Mouse (Mus musculus) midbrain, embryonic 11.5 days (tissue): ENCODE measurements around the gene Myh15. TPM values are rescaled to one million over a fixed set of nuclear protein-coding genes. Genes with fewer than 3 reads are reported as not detected.
A peak's percentile ranks its signal among the peaks of the same experiment; 100 is the strongest.

Experiments used
- ATAC-seq: fragments of 200-750 bp; cut with Nextera tagmentation; 2 replicates; pipeline ENCODE4 v1.8.0; 2017; ENCODE audit warnings: moderate TSS enrichment, moderate library complexity; ENCODE audit not compliant: low FRiP score
- DNase-seq: peaks from one replicate; pipeline ENCODE4 v3.0.0; 2015; ENCODE audit warnings: low spot score; ENCODE audit errors: missing footprints
- H3K27ac ChIP-seq: fragments of 300-500 bp; sonication (generic); 2 replicates; pipeline ENCODE4 v1.5.1; 2014; ENCODE audit warnings: low read depth, low read length
- H3K27me3 ChIP-seq: fragments of 300-500 bp; sonication (generic); 2 replicates; pipeline ENCODE4 v1.6.1; 2014; ENCODE audit warnings: mild to moderate bottlenecking, low read length, moderate library complexity, mixed read lengths; ENCODE audit not compliant: control insufficient read depth, insufficient read depth
- H3K36me3 ChIP-seq: fragments of 300-500 bp; sonication (generic); 2 replicates; pipeline ENCODE4 v1.6.1; 2014; ENCODE audit warnings: mild to moderate bottlenecking, low read length, moderate library complexity, mixed read lengths; ENCODE audit not compliant: control insufficient read depth, insufficient read depth
- H3K4me1 ChIP-seq: fragments of 300-500 bp; sonication (generic); 2 replicates; pipeline ENCODE4 v1.6.1; 2014; ENCODE audit warnings: low read length; ENCODE audit not compliant: control insufficient read depth, insufficient read depth
- H3K4me2 ChIP-seq: fragments of 300-500 bp; sonication (generic); 2 replicates; pipeline ENCODE4 v1.6.1; 2014; ENCODE audit warnings: mild to moderate bottlenecking, moderate library complexity
- H3K4me3 ChIP-seq: fragments of 300-500 bp; sonication (generic); 2 replicates; pipeline ENCODE4 v1.5.1; 2014; ENCODE audit warnings: low read depth, low read length
- H3K9ac ChIP-seq: fragments of 300-500 bp; sonication (generic); 2 replicates; pipeline ENCODE4 v1.6.1; 2014; ENCODE audit warnings: low read length
- H3K9me3 ChIP-seq: fragments of 300-500 bp; sonication (generic); 2 replicates; pipeline ENCODE4 v1.6.1; 2016; ENCODE audit warnings: low read length; ENCODE audit not compliant: control insufficient read depth
- WGBS: fragments of 180-500 bp; shearing (Covaris S2); extraction: QIAGEN DNeasy Blood & Tissue Kit; methylation state at CpG from one replicate; pipeline ENCODE4 v1.1.7; 2014; 5-methylcytosine and 5-hydroxymethylcytosine counted together
- polyA plus RNA-seq: library from polyadenylated mRNA; unstranded; fragments of >200 nt; fragmentation: Nextera tagmentation; extraction: Ambion mirVana; gene quantifications from 2 replicates; pipeline ENCODE4 v1.2.1, GENCODE M21; 2014

Gene Myh15
- 0.03 TPM in 1 of 2 replicates, not detected in the other for polyA plus RNA-seq

GRCm38 (mm10) chr16:49057186-49057585 is at the start of gene Myh15:
Gene Myh15 (plus strand): TSS chr16:49057486.
- no peaks in the 10 kb centered on the region for H3K27me3 ChIP-seq
- H3K4me2 ChIP-seq, result no peak within 1 kb of the TSS
- no peak within 1 kb of the TSS for H3K4me3 ChIP-seq
- 91% methylated on average over 1 of the region's 1 CpGs for WGBS
- H3K9ac ChIP-seq, result no peak within 1 kb of the TSS
- DNase-seq (no peak), ATAC-seq (no peak)
- H3K4me1 ChIP-seq, result no peaks in the 10 kb centered on the region
- H3K27ac ChIP-seq, result no peak within 1 kb of the TSS
- no peaks in the 10 kb centered on the region for H3K9me3 ChIP-seq
- no peaks in the 10 kb centered on the region for H3K36me3 ChIP-seq

- 82% methylated on average over 5 of the region's 5 CpGs for WGBS
Measured at GRCm38 (mm10) chr16:49016620-49017332, 40.5 kb upstream of the Myh15 start.

GRCm38 (mm10) chr16:49035852-49036251 is 21.4 kb upstream of the Myh15 start:
- no peak for DNase-seq
- no peaks in the 10 kb centered on the region for H3K9me3 ChIP-seq
- H3K9ac ChIP-seq, result no peak overlapping the region
- no peak overlapping the region for H3K27ac ChIP-seq
- no peaks in the 10 kb centered on the region for H3K36me3 ChIP-seq
- H3K27me3 ChIP-seq, result no peaks in the 10 kb centered on the region
- H3K4me3 ChIP-seq, result no peak overlapping the region
- ATAC-seq, result no peak
- no peak overlapping the region for H3K4me2 ChIP-seq
- WGBS, result 81% methylated on average over 4 of the region's 4 CpGs
- H3K4me1 ChIP-seq, result no peaks in the 10 kb centered on the region

More at GRCm38 (mm10) chr16:49016620-49017332, 40.5 kb upstream of the Myh15 start:
- Histone ChIP-seq H3K27ac (no peak overlapping the region), H3K4me3 (no peak overlapping the region), H3K27me3 (no peaks in the 10 kb centered on the region), H3K36me3 (peaks cover 8% of the 10 kb centered on the region; the same call in 1 of the 2 replicates), H3K9ac (no peak overlapping the region), H3K9me3 (no peaks in the 10 kb centered on the region), H3K4me1 (no peaks in the 10 kb centered on the region), H3K4me2 (no peak overlapping the region)
- DNase-seq, result peak; percentile 83
- peak; percentile 42; the same call in 1 of the 2 replicates for ATAC-seq

- Histone ChIP-seq H3K36me3 (no peaks in the 10 kb centered on the region), H3K4me1 (no peaks in the 10 kb centered on the region), H3K4me2 (no peak overlapping the region), H3K4me3 (no peak overlapping the region), H3K9me3 (no peaks in the 10 kb centered on the region), H3K27me3 (no peaks in the 10 kb centered on the region), H3K9ac (no peak overlapping the region), H3K27ac (no peak overlapping the region)
- 78% methylated on average over 4 of the region's 4 CpGs for WGBS
- DNase-seq (no peak), ATAC-seq (no peak)
Measured at GRCm38 (mm10) chr16:49037771-49038170, 19.5 kb upstream of the Myh15 start.

GRCm38 (mm10) chr16:49040554-49041221 is 16.6 kb upstream of the Myh15 start:
- Histone ChIP-seq H3K27ac (no peak overlapping the region), H3K27me3 (no peaks in the 10 kb centered on the region), H3K9me3 (no peaks in the 10 kb centered on the region), H3K4me2 (no peak overlapping the region), H3K36me3 (no peaks in the 10 kb centered on the region), H3K9ac (no peak overlapping the region), H3K4me3 (no peak overlapping the region), H3K4me1 (no peaks in the 10 kb centered on the region)
- 82% methylated on average over 3 of the region's 3 CpGs for WGBS
- ATAC-seq (no peak), DNase-seq (no peak)

- no peaks in the 10 kb centered on the region for H3K9me3 ChIP-seq
- no peak overlapping the region for H3K4me2 ChIP-seq
- no peak overlapping the region for H3K9ac ChIP-seq
- no peaks in the 10 kb centered on the region for H3K4me1 ChIP-seq
- no peaks in the 10 kb centered on the region for H3K27me3 ChIP-seq
- H3K36me3 ChIP-seq, result no peaks in the 10 kb centered on the region
- no peak for DNase-seq
- ATAC-seq, result no peak
- no peak overlapping the region for H3K4me3 ChIP-seq
- H3K27ac ChIP-seq, result no peak overlapping the region
Measured at GRCm38 (mm10) chr16:49049214-49049613, 8.1 kb upstream of the Myh15 start.

GRCm38 (mm10) chr16:49069256-49069963 is 12.1 kb downstream of the Myh15 start:
- Histone ChIP-seq H3K36me3 (no peaks in the 10 kb centered on the region), H3K9ac (no peak overlapping the region), H3K4me2 (no peak overlapping the region), H3K4me1 (no peaks in the 10 kb centered on the region), H3K27ac (no peak overlapping the region), H3K27me3 (no peaks in the 10 kb centered on the region), H3K9me3 (no peaks in the 10 kb centered on the region), H3K4me3 (no peak overlapping the region)
- no peak for DNase-seq
- 82% methylated on average over 5 of the region's 5 CpGs for WGBS
- ATAC-seq, result no peak

GRCm38 (mm10) chr16:49071316-49071715 is 14.0 kb downstream of the Myh15 start:
- WGBS, result 87% methylated on average over 3 of the region's 3 CpGs
- H3K4me2 ChIP-seq, result no peak overlapping the region
- H3K36me3 ChIP-seq, result no peaks in the 10 kb centered on the region
- no peaks in the 10 kb centered on the region for H3K4me1 ChIP-seq
- H3K9me3 ChIP-seq, result no peaks in the 10 kb centered on the region
- no peak for DNase-seq
- no peak overlapping the region for H3K27ac ChIP-seq
- H3K4me3 ChIP-seq, result no peak overlapping the region
- H3K9ac ChIP-seq, result no peak overlapping the region
- ATAC-seq, result no peak
- H3K27me3 ChIP-seq, result no peaks in the 10 kb centered on the region

GRCm38 (mm10) chr16:49128015-49128414 is 70.7 kb downstream of the Myh15 start:
- H3K4me2 ChIP-seq, result no peak overlapping the region
- no peaks in the 10 kb centered on the region for H3K4me1 ChIP-seq
- H3K9ac ChIP-seq, result no peak overlapping the region
- H3K36me3 ChIP-seq, result no peaks in the 10 kb centered on the region
- ATAC-seq (no peak), DNase-seq (no peak)
- H3K27me3 ChIP-seq, result no peaks in the 10 kb centered on the region
- WGBS, result 76% methylated on average over 1 of the region's 1 CpGs
- H3K27ac ChIP-seq, result no peak overlapping the region
- no peak overlapping the region for H3K4me3 ChIP-seq
- no peaks in the 10 kb centered on the region for H3K9me3 ChIP-seq
